Mouse (Mus musculus): Measurements from ENCODE around the gene Smim24. TPM values are rescaled to one million over a fixed set of nuclear protein-coding genes. Genes with fewer than 3 reads are reported as not detected.

The Smim24 gene
- polyA plus RNA-seq, 1 experiment from 2014 or later, result 2.7 TPM

DNA sequence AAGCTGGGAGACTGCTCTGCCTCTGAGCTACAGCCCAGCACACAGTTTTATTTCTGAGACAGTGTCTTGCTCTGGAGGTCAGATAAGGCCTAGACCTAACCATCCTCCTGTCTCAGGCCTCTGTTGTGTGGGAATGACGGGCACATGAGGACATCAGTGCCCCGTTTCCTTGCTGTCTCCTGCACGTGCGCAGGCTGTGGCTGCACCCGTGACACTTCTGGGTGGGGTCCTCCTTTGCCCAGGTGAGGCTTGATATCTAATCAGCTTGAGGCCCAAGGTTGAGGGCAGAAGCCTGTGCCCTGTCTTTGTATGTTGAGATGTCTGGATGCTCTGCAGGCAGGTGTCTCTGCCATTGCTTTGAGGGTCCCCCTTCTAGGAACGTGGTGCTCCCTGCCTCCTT is 581 bp upstream of the Smim24 start:
- no peaks in the 10 kb centered on the region for H3K9me3 ChIP-seq (ENCODE audit: control insufficient read depth, low read length)
- H3K27ac ChIP-seq (ENCODE audit: low read depth, low read length), result no peak overlapping the region
- WGBS, result 84% methylated on average over 6 of the region's 6 CpGs
- H3K9ac ChIP-seq (ENCODE audit: low read depth, low read length), result no peak overlapping the region
- H3K27me3 ChIP-seq (ENCODE audit: control insufficient read depth, insufficient read depth, low read length), result no peaks in the 10 kb centered on the region
- no peak overlapping the region for H3K4me3 ChIP-seq (ENCODE audit: low read depth, low read length)
- H3K36me3 ChIP-seq (ENCODE audit: control insufficient read depth, insufficient read depth, low read length), result peaks cover 3% of the 10 kb centered on the region; the same call in 1 of the 2 replicates
- DNase-seq (ENCODE audit: low spot score), result no peak
- no peak overlapping the region for H3K4me2 ChIP-seq (replicated peaks; ENCODE audit: low read depth, low read length)
- ATAC-seq (ENCODE audit: low FRiP score), result no peak
- peaks cover 2% of the 10 kb centered on the region; the same call in 1 of the 2 replicates for H3K4me1 ChIP-seq (replicated peaks; ENCODE audit: control insufficient read depth, insufficient read depth, low read length)

DNA sequence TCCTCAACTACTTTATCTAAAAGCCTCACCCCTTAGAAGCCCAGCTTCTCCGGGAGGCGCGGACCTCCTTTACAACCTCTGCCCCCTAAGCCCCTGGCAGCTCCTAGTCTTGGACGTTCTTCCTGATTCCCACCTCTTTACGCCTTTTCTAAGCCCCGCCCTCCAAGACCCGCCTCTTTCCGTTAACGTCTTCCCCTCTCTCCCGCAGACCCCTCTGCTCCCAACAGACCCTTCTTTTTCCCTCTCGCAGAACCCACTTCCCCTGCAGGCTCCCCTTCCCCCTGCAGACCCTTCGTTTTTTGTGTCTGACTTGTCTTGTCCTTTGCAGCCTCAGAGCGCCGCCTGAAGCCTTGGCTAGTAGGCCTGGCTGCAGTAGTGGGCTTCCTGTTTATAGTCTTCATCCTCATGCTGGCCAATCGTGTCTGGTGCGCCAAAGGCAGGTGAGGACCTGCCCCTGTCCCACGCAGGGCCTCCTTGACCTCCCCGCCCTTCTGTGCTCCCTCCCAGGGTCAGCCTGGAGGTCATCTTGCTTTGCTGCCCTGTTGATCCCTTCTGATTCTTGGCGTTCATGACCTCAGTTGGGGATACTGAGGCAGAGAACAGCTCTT is 709 bp downstream of the Smim24 start:
- DNase-seq (ENCODE audit: low spot score), result peak; percentile 57
- Histone ChIP-seq H3K27ac (ENCODE audit: low read depth, low read length) (peak overlapping the region; percentile 27; the same call in 1 of the 2 replicates), H3K4me1 (replicated peaks; ENCODE audit: control insufficient read depth, insufficient read depth, low read length) (peaks cover 2% of the 10 kb centered on the region; the same call in 1 of the 2 replicates), H3K9me3 (ENCODE audit: control insufficient read depth, low read length) (no peaks in the 10 kb centered on the region), H3K9ac (ENCODE audit: low read depth, low read length) (no peak overlapping the region), H3K36me3 (ENCODE audit: control insufficient read depth, insufficient read depth, low read length) (no peaks in the 10 kb centered on the region), H3K27me3 (ENCODE audit: control insufficient read depth, insufficient read depth, low read length) (peaks cover 3% of the 10 kb centered on the region; the same call in 1 of the 2 replicates), H3K4me3 (ENCODE audit: low read depth, low read length) (no peak overlapping the region), H3K4me2 (replicated peaks; ENCODE audit: low read depth, low read length) (peak overlapping the region; percentile 21)
- ATAC-seq (ENCODE audit: low FRiP score), result no peak
- WGBS, result 7% methylated on average over 19 of the region's 19 CpGs

DNA sequence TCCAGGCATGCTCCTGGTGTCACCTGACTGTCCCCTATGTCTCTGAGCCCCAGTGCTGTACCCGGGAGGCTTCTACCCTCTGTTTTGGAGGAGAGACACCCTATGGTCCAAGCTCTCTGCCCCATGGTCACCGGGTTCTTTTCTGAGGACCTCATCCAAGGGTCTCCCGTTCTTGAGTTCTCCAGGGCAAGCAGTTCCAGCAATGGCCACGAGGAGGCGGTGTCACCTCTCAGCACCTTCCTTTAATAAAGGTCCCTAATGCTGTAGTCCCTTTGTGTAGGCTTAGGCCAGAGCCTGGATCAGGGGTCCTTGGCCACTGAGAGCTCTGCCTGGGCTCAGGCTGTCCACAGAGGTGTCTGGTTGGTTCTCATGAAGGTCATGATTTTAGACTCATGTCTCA is 2.3 kb downstream of the Smim24 start:
- no peak overlapping the region for H3K27ac ChIP-seq (ENCODE audit: low read depth, low read length)
- ATAC-seq (ENCODE audit: low FRiP score) (0 out of 2 replicates have a peak, but pooled peaks have one; percentile 12), DNase-seq (ENCODE audit: low spot score) (peak; percentile 92)
- H3K27me3 ChIP-seq (ENCODE audit: control insufficient read depth, insufficient read depth, low read length), result peaks cover 3% of the 10 kb centered on the region; the same call in 1 of the 2 replicates
- peaks cover 2% of the 10 kb centered on the region; the same call in 1 of the 2 replicates for H3K4me1 ChIP-seq (replicated peaks; ENCODE audit: control insufficient read depth, insufficient read depth, low read length)
- H3K9me3 ChIP-seq (ENCODE audit: control insufficient read depth, low read length), result no peaks in the 10 kb centered on the region
- H3K36me3 ChIP-seq (ENCODE audit: control insufficient read depth, insufficient read depth, low read length), result no peaks in the 10 kb centered on the region
- 15% methylated on average over 5 of the region's 5 CpGs for WGBS
- H3K4me3 ChIP-seq (ENCODE audit: low read depth, low read length), result no peak overlapping the region
- H3K9ac ChIP-seq (ENCODE audit: low read depth, low read length), result no peak overlapping the region
- no peak overlapping the region for H3K4me2 ChIP-seq (replicated peaks; ENCODE audit: low read depth, low read length)

DNA sequence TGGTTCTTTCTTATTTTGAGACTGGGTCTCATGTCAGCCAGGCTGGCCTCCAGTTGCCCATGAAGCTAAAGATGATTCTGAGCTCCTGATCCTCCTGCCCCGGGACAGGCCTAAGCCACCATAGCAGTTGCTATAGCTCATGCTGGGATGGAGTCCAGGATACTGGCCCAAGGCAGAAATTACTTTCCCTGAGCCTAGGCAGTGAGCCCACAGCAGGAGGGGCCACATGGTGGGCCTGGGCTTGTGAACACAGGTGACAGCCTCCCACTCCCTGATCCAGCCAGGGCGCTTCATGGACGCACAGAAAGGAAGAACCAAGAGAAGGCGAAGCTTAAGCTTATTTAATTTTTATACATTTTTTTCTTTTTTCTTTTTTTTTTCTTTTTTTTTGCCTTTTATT is 3.0 kb downstream of the Smim24 start:
- Histone ChIP-seq H3K27me3 (ENCODE audit: control insufficient read depth, insufficient read depth, low read length) (peaks cover 6% of the 10 kb centered on the region; the same call in 1 of the 2 replicates), H3K9me3 (ENCODE audit: control insufficient read depth, low read length) (no peaks in the 10 kb centered on the region), H3K4me2 (replicated peaks; ENCODE audit: low read depth, low read length) (no peak overlapping the region), H3K4me3 (ENCODE audit: low read depth, low read length) (no peak overlapping the region), H3K36me3 (ENCODE audit: control insufficient read depth, insufficient read depth, low read length) (no peaks in the 10 kb centered on the region), H3K4me1 (replicated peaks; ENCODE audit: control insufficient read depth, insufficient read depth, low read length) (peaks cover 7% of the 10 kb centered on the region), H3K9ac (ENCODE audit: low read depth, low read length) (no peak overlapping the region), H3K27ac (ENCODE audit: low read depth, low read length) (no peak overlapping the region)
- no peak for DNase-seq (ENCODE audit: low spot score)
- ATAC-seq (ENCODE audit: low FRiP score), result no peak
- WGBS, result 82% methylated on average over 4 of the region's 4 CpGs

DNA sequence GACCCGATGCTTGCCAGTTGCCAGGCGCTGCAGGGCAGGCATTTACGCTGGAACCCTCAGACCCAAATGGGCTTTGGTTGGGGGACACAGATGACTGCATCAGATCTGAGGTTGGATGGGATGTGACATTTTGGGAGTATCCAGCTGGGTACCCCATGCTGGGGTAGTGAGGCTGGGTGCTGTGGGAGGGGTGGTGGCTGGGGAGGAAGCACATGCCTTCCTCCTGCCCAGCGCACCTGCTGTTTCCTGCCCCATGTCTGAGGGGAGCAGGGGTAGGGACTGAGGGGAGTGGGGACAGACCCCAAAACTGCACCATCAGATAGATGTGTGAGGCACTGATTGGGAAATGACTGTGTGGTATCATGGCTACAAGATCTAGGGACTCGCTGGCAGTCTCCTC is 3.9 kb downstream of the Smim24 start:
- H3K4me2 ChIP-seq (replicated peaks; ENCODE audit: low read depth, low read length), result no peak overlapping the region
- no peaks in the 10 kb centered on the region for H3K36me3 ChIP-seq (ENCODE audit: control insufficient read depth, insufficient read depth, low read length)
- no peak overlapping the region for H3K27ac ChIP-seq (ENCODE audit: low read depth, low read length)
- peaks cover 15% of the 10 kb centered on the region for H3K4me1 ChIP-seq (replicated peaks; ENCODE audit: control insufficient read depth, insufficient read depth, low read length)
- H3K9me3 ChIP-seq (ENCODE audit: control insufficient read depth, low read length), result no peaks in the 10 kb centered on the region
- ATAC-seq (ENCODE audit: low FRiP score), result no peak
- 60% methylated on average over 5 of the region's 5 CpGs for WGBS
- no peak for DNase-seq (ENCODE audit: low spot score)
- peak overlapping the region; percentile 21; the same call in 1 of the 2 replicates for H3K9ac ChIP-seq (ENCODE audit: low read depth, low read length)
- peaks cover 6% of the 10 kb centered on the region; the same call in 1 of the 2 replicates for H3K27me3 ChIP-seq (ENCODE audit: control insufficient read depth, insufficient read depth, low read length)
- no peak overlapping the region for H3K4me3 ChIP-seq (ENCODE audit: low read depth, low read length)

DNA sequence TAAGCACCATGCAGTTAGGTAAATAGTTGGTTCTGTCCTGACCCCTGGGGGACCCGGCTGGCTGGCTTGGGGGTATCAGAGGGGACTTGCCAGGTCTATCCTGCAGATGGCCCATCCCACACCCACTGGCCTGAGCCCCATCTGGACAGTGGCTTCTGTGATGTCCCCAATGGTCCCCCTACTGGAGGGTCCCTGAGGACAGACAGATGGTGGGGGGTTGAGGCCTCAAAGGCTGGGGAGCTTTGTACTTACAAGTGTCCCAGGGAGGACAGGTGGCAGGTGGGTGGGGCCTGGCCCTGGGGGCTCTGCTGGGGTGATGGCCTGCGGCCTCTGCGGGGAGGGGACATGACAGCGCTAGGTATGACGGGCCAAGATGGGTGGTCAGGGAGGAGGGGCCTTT is 6.4 kb downstream of the Smim24 start:
- no peak overlapping the region for H3K27ac ChIP-seq (ENCODE audit: low read depth, low read length)
- no peak overlapping the region for H3K9ac ChIP-seq (ENCODE audit: low read depth, low read length)
- H3K4me1 ChIP-seq (replicated peaks; ENCODE audit: control insufficient read depth, insufficient read depth, low read length), result peaks cover 26% of the 10 kb centered on the region
- no peaks in the 10 kb centered on the region for H3K36me3 ChIP-seq (ENCODE audit: control insufficient read depth, insufficient read depth, low read length)
- peaks cover 8% of the 10 kb centered on the region; the same call in 1 of the 2 replicates for H3K27me3 ChIP-seq (ENCODE audit: control insufficient read depth, insufficient read depth, low read length)
- no peak overlapping the region for H3K4me3 ChIP-seq (ENCODE audit: low read depth, low read length)
- WGBS, result 50% methylated on average over 5 of the region's 5 CpGs
- ATAC-seq (ENCODE audit: low FRiP score) (no peak), DNase-seq (ENCODE audit: low spot score) (no peak)
- no peaks in the 10 kb centered on the region for H3K9me3 ChIP-seq (ENCODE audit: control insufficient read depth, low read length)
- no peak overlapping the region for H3K4me2 ChIP-seq (replicated peaks; ENCODE audit: low read depth, low read length)

DNA sequence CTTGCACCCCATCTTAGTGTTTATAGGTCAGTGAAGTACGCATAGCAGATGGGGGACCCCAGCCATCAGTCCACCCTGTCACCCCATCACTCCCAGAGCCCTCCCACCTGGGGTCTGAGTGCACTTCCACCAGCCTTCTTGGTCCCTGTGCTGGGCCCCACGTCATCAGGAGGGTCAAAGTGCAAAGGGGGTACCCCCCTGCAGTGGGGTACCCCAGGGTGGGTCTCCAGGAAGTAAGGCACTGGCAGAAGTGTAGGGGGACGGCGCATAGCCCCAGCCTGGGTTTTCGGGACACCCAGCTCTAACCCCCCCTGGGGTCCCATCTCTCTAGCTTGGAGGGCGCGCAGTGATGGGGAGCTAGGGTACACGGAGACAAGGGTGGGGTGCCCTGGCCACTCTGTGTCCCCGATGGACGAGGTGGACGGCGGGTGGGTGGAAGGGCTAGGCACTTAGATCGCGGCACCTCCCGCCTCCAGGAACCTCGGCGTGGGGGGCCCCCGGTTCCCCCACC is 7.0 kb downstream of the Smim24 start:
- ATAC-seq (ENCODE audit: low FRiP score) (no peak), DNase-seq (ENCODE audit: low spot score) (no peak)
- 72% methylated on average over 14 of the region's 18 CpGs for WGBS
- H3K9ac ChIP-seq (ENCODE audit: low read depth, low read length), result 0 out of 2 replicates have a peak overlapping the region, but pooled peaks have one; percentile 25
- H3K4me2 ChIP-seq (replicated peaks; ENCODE audit: low read depth, low read length), result no peak overlapping the region
- no peak overlapping the region for H3K27ac ChIP-seq (ENCODE audit: low read depth, low read length)
- no peak overlapping the region for H3K4me3 ChIP-seq (ENCODE audit: low read depth, low read length)
- no peaks in the 10 kb centered on the region for H3K9me3 ChIP-seq (ENCODE audit: control insufficient read depth, low read length)
- H3K36me3 ChIP-seq (ENCODE audit: control insufficient read depth, insufficient read depth, low read length), result no peaks in the 10 kb centered on the region
- H3K4me1 ChIP-seq (replicated peaks; ENCODE audit: control insufficient read depth, insufficient read depth, low read length), result peaks cover 26% of the 10 kb centered on the region
- peaks cover 8% of the 10 kb centered on the region; the same call in 1 of the 2 replicates for H3K27me3 ChIP-seq (ENCODE audit: control insufficient read depth, insufficient read depth, low read length)

DNA sequence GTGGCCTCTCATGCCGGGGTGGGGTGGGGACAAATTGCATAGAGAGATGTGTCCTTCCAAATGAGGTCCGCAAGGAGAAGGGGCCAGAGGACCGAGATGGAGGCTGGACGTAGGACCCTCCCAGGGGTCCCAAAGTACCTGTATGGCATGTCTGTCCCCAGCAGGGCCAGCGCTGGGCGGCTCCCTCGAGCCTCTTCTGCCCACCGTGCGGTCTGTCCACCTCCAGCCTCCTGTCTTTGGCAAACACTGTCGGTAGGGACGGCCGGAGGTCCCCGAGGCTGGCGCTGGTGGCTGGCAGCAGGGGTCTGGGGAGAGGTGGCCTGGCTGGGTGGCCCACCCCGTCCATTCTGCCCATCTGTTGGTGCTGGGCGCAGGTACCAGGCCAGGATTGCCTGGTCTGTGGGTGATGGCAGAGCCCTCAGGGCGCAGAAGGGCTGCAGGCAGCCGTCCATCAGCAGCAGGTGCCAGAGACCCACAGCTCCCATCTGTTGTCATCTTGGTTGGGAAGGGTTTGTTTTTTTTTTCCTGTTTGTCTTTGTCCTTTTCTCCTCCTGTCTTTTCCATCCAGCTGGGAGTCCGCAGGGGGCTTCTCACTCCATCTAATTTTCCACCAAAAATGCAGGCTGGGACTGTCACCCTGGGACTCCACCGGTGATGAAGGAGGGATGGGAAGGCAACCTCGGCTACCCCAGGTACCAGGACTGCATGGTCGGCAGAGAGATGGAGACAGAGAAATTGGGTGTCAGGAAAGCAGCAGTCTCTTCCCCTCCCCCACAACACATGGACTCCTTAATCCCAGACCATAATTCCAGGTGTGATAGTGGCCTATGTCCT is 7.7 kb downstream of the Smim24 start:
- no peaks in the 10 kb centered on the region for H3K36me3 ChIP-seq (ENCODE audit: control insufficient read depth, insufficient read depth, low read length)
- WGBS, result 37% methylated on average over 22 of the region's 22 CpGs
- H3K9me3 ChIP-seq (ENCODE audit: control insufficient read depth, low read length), result no peaks in the 10 kb centered on the region
- ATAC-seq (ENCODE audit: low FRiP score), result no peak
- H3K27me3 ChIP-seq (ENCODE audit: control insufficient read depth, insufficient read depth, low read length), result peaks cover 8% of the 10 kb centered on the region
- H3K4me3 ChIP-seq (ENCODE audit: low read depth, low read length), result peak overlapping the region; percentile 13; the same call in 1 of the 2 replicates
- peaks cover 26% of the 10 kb centered on the region for H3K4me1 ChIP-seq (replicated peaks; ENCODE audit: control insufficient read depth, insufficient read depth, low read length)
- 0 out of 2 replicates have a peak overlapping the region, but pooled peaks have one; percentile 25 for H3K9ac ChIP-seq (ENCODE audit: low read depth, low read length)
- peak overlapping the region; percentile 96 for H3K27ac ChIP-seq (ENCODE audit: low read depth, low read length)
- no peak for DNase-seq (ENCODE audit: low spot score)
- peak overlapping the region; percentile 8; the same call in 1 of the 2 replicates for H3K4me2 ChIP-seq (replicated peaks; ENCODE audit: low read depth, low read length)

All from hindbrain, embryonic 11.5 days (tissue).